Mouse (Mus musculus) kidney, postnatal 4 days (tissue): ENCODE data around the gene Pin1.

Experiments used
- DNase-seq, 2 experiments: peaks; one replicate each; pipeline ENCODE4 v3.0.0; 2021; ENCODE audit warnings: mixed read lengths in 2 of 2

Gene Pin1

GRCm38 (mm10) chr9:20705420-20705819 is 53.5 kb downstream of the Pin1 start:
- DNase-seq = no peak

- no peak for DNase-seq
Observed at GRCm38 (mm10) chr9:20705981-20706380, 54.1 kb downstream of the Pin1 start.

GRCm38 (mm10) chr9:20710471-20710870 is 58.6 kb downstream of the Pin1 start:
- DNase-seq = no peak

- no peak for DNase-seq
Observed at GRCm38 (mm10) chr9:20712934-20713477, 61.1 kb downstream of the Pin1 start.

GRCm38 (mm10) chr9:20713478-20713987 is 61.6 kb downstream of the Pin1 start:
- no peak for DNase-seq

GRCm38 (mm10) chr9:20715332-20715731 is 63.4 kb downstream of the Pin1 start:
- no peak for DNase-seq
